Mouse (Mus musculus): ENCODE data around the gene Casr.

GRCm38 (mm10) chr16:36505913-36506312 is 56.0 kb downstream of the Casr start:
- TF ChIP-seq CTCF (IDR thresholded peaks at IDR 0.05; ENCODE audit: insufficient read depth, low read depth, low read length) (no peak), POLR2A (IDR thresholded peaks at IDR 0.05; ENCODE audit: insufficient read depth, low read depth, low read length) (no peak)

Data from olfactory bulb, adult 2 months (tissue).